In the genomic region with DNA sequence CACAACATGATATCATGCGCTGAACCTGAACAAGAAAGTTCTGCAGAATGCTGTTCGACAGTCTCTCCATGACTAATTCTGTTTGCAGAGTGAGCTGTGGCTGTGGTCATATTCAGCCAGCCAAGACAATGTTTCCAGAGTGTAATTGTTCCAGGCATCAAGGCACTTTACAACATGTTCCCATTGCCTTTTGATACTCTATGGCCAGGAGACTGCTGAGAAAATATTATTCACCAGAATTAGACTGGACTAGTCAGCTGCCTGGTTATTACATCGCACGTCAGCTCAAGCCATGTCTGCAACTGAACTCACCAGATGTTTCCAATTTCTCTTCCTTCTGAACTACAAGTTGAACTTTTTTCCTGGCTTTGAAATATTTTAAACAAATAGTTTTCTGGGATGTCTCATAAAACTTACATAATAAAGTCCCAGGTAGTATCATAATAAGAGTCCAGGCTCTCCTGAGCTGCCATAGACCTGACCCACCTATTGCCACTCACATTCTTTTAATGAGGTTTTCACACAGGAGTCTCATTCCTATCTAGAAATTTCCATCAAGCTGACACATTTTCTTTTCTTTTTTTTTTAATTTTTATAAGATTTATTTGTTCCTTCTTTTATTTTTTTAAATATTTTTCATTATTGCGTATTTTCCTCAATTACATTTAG, we compare ENCODE assay signal across 10 mouse cellular contexts.
DNase-seq lines count a peak whose midpoint lies in the region; ATAC-seq and TF ChIP-seq lines count a peak whose summit lies in the region.
"Had no signal": no experiment of that assay in that cellular context is flagged by ENCODE, and none has a peak within 500 bp of the region (broad histone marks: within the 10 kb centered on the region; RNA-seq: fewer than 3 reads in every experiment).

No protein-coding gene starts in this region.

- H3K79me2 ChIP-seq in myocyte (ENCODE audit: control insufficient read depth, insufficient read depth): no peaks in the 10 kb centered on the region

- no peaks in the 10 kb centered on the region for H3K27me3 ChIP-seq in kidney, embryonic 15.5 days
- H3K27me3 ChIP-seq in heart, postnatal 0 days (ENCODE audit: control insufficient read depth, insufficient read depth, low read length): no peaks in the 10 kb centered on the region
- no peaks in the 10 kb centered on the region for H3K27me3 ChIP-seq in myocyte (ENCODE audit: control insufficient read depth, insufficient read depth, insufficient read length)
- H3K27me3 ChIP-seq: liver, embryonic 13.5 days had no signal

- no peaks in the 10 kb centered on the region for H3K36me3 ChIP-seq in kidney, embryonic 15.5 days
- no peaks in the 10 kb centered on the region for H3K36me3 ChIP-seq in heart, postnatal 0 days (replicated peaks; ENCODE audit: control insufficient read depth, insufficient read depth, low read length)
- no peaks in the 10 kb centered on the region for H3K36me3 ChIP-seq in myocyte (ENCODE audit: control insufficient read depth, insufficient read depth)
- H3K36me3 ChIP-seq: liver, embryonic 13.5 days had no signal

- peak; percentile 44; the same call in 1 of the 2 replicates for ATAC-seq in kidney, embryonic 15.5 days (replicated peaks; ENCODE audit: low FRiP score)
- ATAC-seq in heart, postnatal 0 days (ENCODE audit: insufficient read depth, low read depth): no peak
- ATAC-seq in inflammation-experienced regulatory T-cells, adult 6 months: no peak

- DNase-seq in kidney, adult 9 months: no peak
- DNase-seq in embryo, embryonic 10.5 days (ENCODE audit: low spot score): peak; percentile 53
- DNase-seq in heart, postnatal 0 days (ENCODE audit: low spot score): peak; percentile 9
- no peak for DNase-seq in thymus, adult 18-20 months
- DNase-seq: cerebellum, adult 18-20 months; liver, embryonic 13.5 days; retina, postnatal 1 day had no signal

- H3K9me3 ChIP-seq in kidney, embryonic 15.5 days (replicated peaks): no peaks in the 10 kb centered on the region
- no peaks in the 10 kb centered on the region for H3K9me3 ChIP-seq in heart, postnatal 0 days (replicated peaks; ENCODE audit: control insufficient read depth, low read length)
- H3K9me3 ChIP-seq: liver, embryonic 13.5 days had no signal

- H3K4me2 ChIP-seq in kidney, embryonic 15.5 days: no peak overlapping the region
- no peak overlapping the region for H3K4me2 ChIP-seq in heart, postnatal 0 days (ENCODE audit: low read depth, low read length)
- peak overlapping the region; percentile 15 for H3K4me2 ChIP-seq in myocyte (ENCODE audit: low read depth)
- H3K4me2 ChIP-seq: liver, embryonic 13.5 days had no signal

- 63% methylated on average over 5 of the region's 5 CpGs for WGBS in kidney, embryonic 15.5 days
- 81% methylated on average over 5 of the region's 5 CpGs for WGBS in heart, postnatal 0 days

- H3K4me1 ChIP-seq in kidney, embryonic 15.5 days: 0 out of 2 replicates have a peak, but pooled peaks cover 2% of the 10 kb centered on the region
- no peaks in the 10 kb centered on the region for H3K4me1 ChIP-seq in heart, postnatal 0 days (ENCODE audit: control insufficient read depth, insufficient read depth)
- H3K4me1 ChIP-seq: liver, embryonic 13.5 days had no signal

- H3K9ac ChIP-seq in kidney, embryonic 15.5 days: no peak overlapping the region
- H3K9ac ChIP-seq in heart, postnatal 0 days (replicated peaks; ENCODE audit: low read depth, low read length): no peak overlapping the region
- H3K9ac ChIP-seq: liver, embryonic 13.5 days had no signal

- H3K4me3 ChIP-seq in kidney, embryonic 15.5 days (replicated peaks): no peak overlapping the region
- H3K4me3 ChIP-seq in heart, postnatal 0 days (ENCODE audit: low read depth, low read length): no peak overlapping the region
- H3K4me3 ChIP-seq in myocyte: no peak overlapping the region
- H3K4me3 ChIP-seq: liver, embryonic 13.5 days had no signal

- TF ChIP-seq POLR2A in myocyte (IDR thresholded peaks at IDR 0.05; ENCODE audit: insufficient read length, low read depth): no peak

- TF ChIP-seq CTCF in heart, postnatal 0 days (IDR thresholded peaks at IDR 0.05; ENCODE audit: low read depth): no peak

- no peak overlapping the region for H3ac ChIP-seq in myocyte (ENCODE audit: control insufficient read depth, insufficient read length)

- H3K27ac ChIP-seq in kidney, embryonic 15.5 days: peak overlapping the region; percentile 27; the same call in 1 of the 2 replicates
- no peak overlapping the region for H3K27ac ChIP-seq in heart, postnatal 0 days (ENCODE audit: low read depth)
- H3K27ac ChIP-seq: liver, embryonic 13.5 days had no signal

- no peak for TF ChIP-seq EP300 in heart, postnatal 0 days (IDR thresholded peaks at IDR 0.05; ENCODE audit: low read depth)

TF ChIP-seq in myocyte, 11 proteins besides CTCF, POLR2A, EP300 and RAD21:
- TF ChIP-seq REST (IDR thresholded peaks at IDR 0.05; ENCODE audit: insufficient read depth, insufficient read length) (no peak), TCF12 (IDR thresholded peaks at IDR 0.05; ENCODE audit: insufficient read depth, poor library complexity, severe bottlenecking) (no peak), CEBPB (IDR thresholded peaks at IDR 0.05; ENCODE audit: insufficient read depth, poor library complexity, severe bottlenecking) (no peak), MAX (IDR thresholded peaks at IDR 0.05; ENCODE audit: low read depth) (no peak)
TF ChIP-seq in myocyte: peak in this region for 0.

Comparison
In these comparisons a context has a peak if more than half of its experiments do, and no peak if none do; other contexts are left out.
1. DNase-seq: peak in embryo, embryonic 10.5 days (single experiment) and heart, postnatal 0 days (single experiment); none in kidney, adult 9 months (single experiment) and thymus, adult 18-20 months (0 of 2).